Comparison of ENCODE assay signal across 9 mouse cellular contexts in genomic region chr10:23978901-23979705, GRCm38 (mm10). TPM values are rescaled to one million over a fixed set of nuclear protein-coding genes. Genes with fewer than 3 reads are reported as not detected.
DNase-seq lines count a peak whose midpoint lies in the region; ATAC-seq and TF ChIP-seq lines count a peak whose summit lies in the region.
"Had no signal": no experiment of that assay in that cellular context is flagged by ENCODE, and none has a peak within 500 bp of the region (broad histone marks: within the 10 kb centered on the region; RNA-seq: fewer than 3 reads in every experiment).

No protein-coding gene starts in this region.

- peak; percentile 61 for DNase-seq in MEL (ENCODE audit: low read depth, low spot score)
- peak; percentile 22 for DNase-seq in cerebellum, adult 11-12 months
- DNase-seq in forelimb bud, embryonic 11.5 days (ENCODE audit: low read depth, low spot score): peak; percentile 78
- peak; percentile 80 to 84 for DNase-seq in layer of hippocampus, postnatal 10 days (ENCODE audit: low spot score in 2 of 2)
- peak; percentile 81 for DNase-seq in lung, postnatal 10 days
- DNase-seq in retina, postnatal 1 day: peak; percentile 91
- peak; percentile 48 for DNase-seq in urinary bladder, adult 2 months (ENCODE audit: low spot score)

- no peak overlapping the region for H3K4me2 ChIP-seq in hindbrain, embryonic 13.5 days
- H3K4me2 ChIP-seq: heart, embryonic 15.5 days had no signal

- no peaks in the 10 kb centered on the region for H3K9me3 ChIP-seq in MEL (replicated peaks; ENCODE audit: insufficient read depth, low read length)
- H3K9me3 ChIP-seq in hindbrain, embryonic 13.5 days: no peaks in the 10 kb centered on the region
- H3K9me3 ChIP-seq: heart, embryonic 15.5 days had no signal

- peak; percentile 60 for TF ChIP-seq RAD21 in MEL (IDR thresholded peaks at IDR 0.05; ENCODE audit: low read depth, low read length)

- H3K27ac ChIP-seq in MEL (ENCODE audit: control insufficient read depth, low read depth, low read length): no peak overlapping the region
- H3K27ac ChIP-seq in hindbrain, embryonic 13.5 days: no peak overlapping the region
- H3K27ac ChIP-seq: heart, embryonic 15.5 days had no signal

- no peak for TF ChIP-seq POLR2A in MEL (IDR thresholded peaks at IDR 0.05; ENCODE audit: control insufficient read depth in 1 of 2, insufficient read depth in 1 of 2, low read depth in 1 of 2, low read length in 2 of 2, poor library complexity in 1 of 2)

- no peaks in the 10 kb centered on the region for H3K79me2 ChIP-seq in MEL (ENCODE audit: control insufficient read depth, insufficient read depth, low read length, poor library complexity)

- WGBS in hindbrain, embryonic 13.5 days: 45% methylated on average over 16 of the region's 16 CpGs

- no peaks in the 10 kb centered on the region; a peak in 1 of 4 replicates for H3K27me3 ChIP-seq in MEL (ENCODE audit: control insufficient read depth in 1 of 2, insufficient read depth in 2 of 2, low read length in 2 of 2)
- H3K27me3 ChIP-seq in hindbrain, embryonic 13.5 days: no peaks in the 10 kb centered on the region
- H3K27me3 ChIP-seq: heart, embryonic 15.5 days had no signal

- no peaks in the 10 kb centered on the region for H3K36me3 ChIP-seq in MEL (ENCODE audit: control insufficient read depth in 1 of 2, insufficient read depth in 2 of 2, low read length in 2 of 2)
- no peaks in the 10 kb centered on the region for H3K36me3 ChIP-seq in hindbrain, embryonic 13.5 days
- H3K36me3 ChIP-seq: heart, embryonic 15.5 days had no signal

- no peaks in the 10 kb centered on the region for H3K4me1 ChIP-seq in MEL (ENCODE audit: control insufficient read depth in 1 of 2, insufficient read depth in 2 of 2, low read length in 2 of 2)
- H3K4me1 ChIP-seq in hindbrain, embryonic 13.5 days (replicated peaks): no peaks in the 10 kb centered on the region
- H3K4me1 ChIP-seq: heart, embryonic 15.5 days had no signal

- H3K4me3 ChIP-seq in MEL (ENCODE audit: control insufficient read depth in 1 of 2, insufficient read depth in 1 of 2, low read depth in 2 of 2, low read length in 2 of 2): no peak overlapping the region
- no peak overlapping the region for H3K4me3 ChIP-seq in hindbrain, embryonic 13.5 days
- H3K4me3 ChIP-seq: heart, embryonic 15.5 days had no signal

- TF ChIP-seq EP300 in MEL (IDR thresholded peaks at IDR 0.05; ENCODE audit: low read depth in 1 of 2, low read length in 2 of 2): no peak

- no peak overlapping the region for H3K9ac ChIP-seq in MEL (ENCODE audit: control insufficient read depth, low read depth, low read length, poor library complexity, severe bottlenecking)
- no peak overlapping the region for H3K9ac ChIP-seq in hindbrain, embryonic 13.5 days
- H3K9ac ChIP-seq: heart, embryonic 15.5 days had no signal

- TF ChIP-seq CTCF in MEL (IDR thresholded peaks at IDR 0.05 in 2 of 3, conservative IDR thresholded peaks at IDR 0.05 in 1 of 3; ENCODE audit: control insufficient read depth in 1 of 3, insufficient read depth in 1 of 3, low read depth in 2 of 3, low read length in 3 of 3, poor library complexity in 1 of 3, severe bottlenecking in 1 of 3): peak; percentile 46 to 78 (median 78)

- peak; percentile 89 for ATAC-seq in hindbrain, embryonic 13.5 days (ENCODE audit: low FRiP score)

TF ChIP-seq in MEL, 35 proteins besides CTCF, POLR2A, EP300 and RAD21:
- TF ChIP-seq MAZ (IDR thresholded peaks at IDR 0.05; ENCODE audit: low read depth, low read length) (peak; percentile 91), ZC3H11A (IDR thresholded peaks at IDR 0.05; ENCODE audit: low read depth, low read length) (peak; percentile 27; the same call in 1 of the 2 replicates), CHD1 (IDR thresholded peaks at IDR 0.05; ENCODE audit: low read depth, low read length) (no peak), UBTF (IDR thresholded peaks at IDR 0.05; ENCODE audit: borderline replicate concordance, insufficient read depth, low read depth, low read length) (no peak), SMC3 (IDR thresholded peaks at IDR 0.05; ENCODE audit: low read depth, low read length) (peak; percentile 73)
TF ChIP-seq in MEL: peak in this region for 3.

RNA-seq across cellular contexts. Expression of gene Taar6, which starts 6.3 kb away (rescaled TPM):
- total RNA-seq in MEL (2012; rRNA removed): not detected in 2 replicates
- not detected for polyA plus RNA-seq in MEL (2012; ENCODE audit: insufficient read depth in 1 of 2, insufficient read length in 2 of 2, low read depth in 1 of 2, low replicate concordance in 2 of 2, missing spikeins in 1 of 2)
- polyA plus RNA-seq in hindbrain, embryonic 13.5 days (2015; fragmentation: Nextera tagmentation; extraction: Ambion mirVana): not detected in 2 replicates
- not detected for total RNA-seq in layer of hippocampus, postnatal 10 days (2021)
- not detected in 2 replicates for polyA plus RNA-seq in urinary bladder, adult 2 months (2012; rRNA removed)
- polyA plus RNA-seq: heart, embryonic 15.5 days had no signal

RNA-seq across cellular contexts. Expression of gene Taar5, which starts 8.6 kb away (rescaled TPM):
- total RNA-seq in MEL (2012; rRNA removed): not detected in 2 replicates
- polyA plus RNA-seq in MEL (2012; ENCODE audit: insufficient read depth in 1 of 2, insufficient read length in 2 of 2, low read depth in 1 of 2, low replicate concordance in 2 of 2, missing spikeins in 1 of 2): not detected
- not detected in 2 replicates for polyA plus RNA-seq in hindbrain, embryonic 13.5 days (2015; fragmentation: Nextera tagmentation; extraction: Ambion mirVana)
- total RNA-seq in layer of hippocampus, postnatal 10 days (2021): not detected
- not detected in 2 replicates for polyA plus RNA-seq in urinary bladder, adult 2 months (2012; rRNA removed)
- polyA plus RNA-seq: heart, embryonic 15.5 days had no signal

RNA-seq across cellular contexts. Expression of gene Taar7a, which starts 14.2 kb away (rescaled TPM):
- total RNA-seq in MEL (2012; rRNA removed): not detected in 2 replicates
- polyA plus RNA-seq in MEL (2012; ENCODE audit: insufficient read depth in 1 of 2, insufficient read length in 2 of 2, low read depth in 1 of 2, low replicate concordance in 2 of 2, missing spikeins in 1 of 2): not detected
- polyA plus RNA-seq in hindbrain, embryonic 13.5 days (2015; fragmentation: Nextera tagmentation; extraction: Ambion mirVana): not detected in 2 replicates
- not detected for total RNA-seq in layer of hippocampus, postnatal 10 days (2021)
- not detected in 2 replicates for polyA plus RNA-seq in urinary bladder, adult 2 months (2012; rRNA removed)
- polyA plus RNA-seq: heart, embryonic 15.5 days had no signal

RNA-seq across cellular contexts. Expression of gene Taar4, which starts 18.8 kb away (rescaled TPM):
- total RNA-seq in MEL (2012; rRNA removed): not detected in 2 replicates
- polyA plus RNA-seq in MEL (2012; ENCODE audit: insufficient read depth in 1 of 2, insufficient read length in 2 of 2, low read depth in 1 of 2, low replicate concordance in 2 of 2, missing spikeins in 1 of 2): not detected
- not detected in 2 replicates for polyA plus RNA-seq in hindbrain, embryonic 13.5 days (2015; fragmentation: Nextera tagmentation; extraction: Ambion mirVana)
- total RNA-seq in layer of hippocampus, postnatal 10 days (2021): not detected
- not detected in 2 replicates for polyA plus RNA-seq in urinary bladder, adult 2 months (2012; rRNA removed)
- polyA plus RNA-seq: heart, embryonic 15.5 days had no signal

RNA-seq across cellular contexts. Expression of gene Taar7b, which starts 20.6 kb away (rescaled TPM):
- total RNA-seq in MEL (2012; rRNA removed): not detected in 2 replicates
- not detected for polyA plus RNA-seq in MEL (2012; ENCODE audit: insufficient read depth in 1 of 2, insufficient read length in 2 of 2, low read depth in 1 of 2, low replicate concordance in 2 of 2, missing spikeins in 1 of 2)
- polyA plus RNA-seq in hindbrain, embryonic 13.5 days (2015; fragmentation: Nextera tagmentation; extraction: Ambion mirVana): not detected in 2 replicates
- not detected for total RNA-seq in layer of hippocampus, postnatal 10 days (2021)
- polyA plus RNA-seq in urinary bladder, adult 2 months (2012; rRNA removed): not detected in 2 replicates
- polyA plus RNA-seq: heart, embryonic 15.5 days had no signal

Comparison
In these comparisons a context has a peak if more than half of its experiments do, and no peak if none do; other contexts are left out.
1. DNase-seq: peak in every context shown above with its lines; median percentile 91 in retina, postnatal 1 day; 82 in layer of hippocampus, postnatal 10 days; 81 in lung, postnatal 10 days; 78 in forelimb bud, embryonic 11.5 days; 61 in MEL; 48 in urinary bladder, adult 2 months; 22 in cerebellum, adult 11-12 months.